Mouse (Mus musculus): ENCODE measurements around the gene Ctnna3.

DNA sequence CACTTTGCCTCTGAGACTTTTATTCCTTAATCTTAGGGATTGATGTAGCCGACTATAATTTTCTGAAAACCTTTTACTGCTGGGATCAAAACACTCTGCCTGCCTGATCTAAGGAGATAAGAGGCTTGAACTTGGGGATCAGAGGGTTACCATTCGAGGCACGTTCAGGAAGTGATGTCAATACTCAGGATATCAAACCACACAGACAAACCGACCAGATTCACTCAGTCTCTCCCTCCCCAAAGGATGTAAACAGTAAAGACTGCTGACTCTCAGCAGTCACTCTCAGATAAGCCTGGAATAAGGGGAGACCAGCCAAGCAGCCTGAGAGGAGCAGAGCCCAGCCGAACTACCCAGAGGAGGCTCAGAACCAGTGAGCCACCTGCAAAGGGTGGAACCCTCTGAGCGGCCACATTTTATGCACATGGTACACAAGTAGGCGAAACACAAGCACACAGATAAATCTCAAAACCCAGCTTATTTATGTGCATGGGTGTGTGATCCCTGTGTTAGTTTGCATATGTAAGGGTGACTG is 9.9 kb downstream of the Ctnna3 start:
- TF ChIP-seq CTCF (IDR thresholded peaks at IDR 0.05; ENCODE audit: control insufficient read depth, insufficient read depth, insufficient read length) (no peak), USF1 (IDR thresholded peaks at IDR 0.05; ENCODE audit: low read depth) (no peak), MYOD1 (IDR thresholded peaks at IDR 0.05; ENCODE audit: control insufficient read depth, insufficient read length, low read depth) (no peak)
